Mouse (Mus musculus) layer of hippocampus, adult 9-10 months (tissue): Measurements from ENCODE around the gene Ghr.

Experiments used
- DNase-seq: peaks from one replicate; pipeline ENCODE4 v3.0.0; 2022; ENCODE audit warnings: low spot score

Ghr gene

GRCm38 (mm10) chr15:3290435-3290834 lies 292.9 kb downstream of the Ghr start:
- DNase-seq, result no peak

DNA sequence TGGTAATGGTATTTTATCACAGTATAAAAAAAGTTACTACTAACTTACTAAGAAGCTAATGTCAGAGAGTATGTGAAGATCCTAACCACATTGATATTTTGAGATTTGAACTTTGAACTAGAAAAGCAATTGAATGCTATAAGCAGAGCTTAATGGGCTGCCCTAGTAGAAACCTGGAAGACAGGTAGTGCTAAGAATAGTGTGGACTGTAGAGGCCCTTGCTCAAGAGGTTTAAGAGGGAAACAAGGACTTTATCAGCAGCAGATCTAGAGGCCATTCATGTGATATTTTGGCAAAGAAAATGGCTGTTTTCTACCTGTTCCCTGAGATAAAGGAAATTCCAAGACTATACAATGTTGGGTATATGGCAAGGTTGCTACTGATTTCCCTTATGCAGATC lies 297.3 kb downstream of the Ghr start:
- DNase-seq, result no peak

DNA sequence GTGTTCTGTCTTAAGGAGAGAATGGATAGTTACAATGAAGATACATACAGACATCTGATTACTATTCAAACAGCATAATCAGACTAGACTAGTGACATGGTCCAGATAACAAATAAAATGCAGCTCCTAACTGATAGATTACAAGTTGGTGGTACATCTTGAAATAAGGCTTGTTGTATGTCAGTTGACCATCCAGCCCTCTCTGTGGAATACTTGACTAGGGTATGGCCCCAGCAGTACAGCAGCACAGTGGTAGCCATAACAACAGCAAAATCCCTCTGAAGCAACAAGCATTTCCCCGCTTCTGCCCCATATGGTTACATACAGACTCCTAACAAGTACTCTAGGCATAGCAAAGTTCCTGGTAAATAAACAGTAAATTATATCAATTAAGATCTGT lies 301.6 kb downstream of the Ghr start:
- DNase-seq, result no peak

DNA sequence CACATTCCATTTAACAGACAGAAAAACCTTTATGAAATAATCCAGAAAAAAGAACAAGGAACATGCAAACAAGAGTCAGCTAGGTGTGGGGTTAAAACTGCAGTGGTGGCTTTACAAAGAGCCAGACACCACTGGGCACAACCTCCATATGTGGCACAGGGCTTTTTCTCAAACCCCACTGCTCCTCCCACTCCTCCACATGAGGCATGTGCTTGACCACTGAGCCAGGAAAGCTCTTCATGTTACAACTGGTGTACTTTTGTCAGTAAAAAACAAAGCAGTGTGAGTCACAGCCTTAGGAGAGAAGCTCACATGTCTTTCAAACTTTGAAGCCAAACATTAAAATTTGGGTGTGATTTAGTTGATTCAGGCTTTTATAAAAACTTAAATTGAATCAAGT lies 302.1 kb downstream of the Ghr start:
- no peak for DNase-seq

GRCm38 (mm10) chr15:3279242-3279641 lies 304.1 kb downstream of the Ghr start:
- DNase-seq, result no peak

DNA sequence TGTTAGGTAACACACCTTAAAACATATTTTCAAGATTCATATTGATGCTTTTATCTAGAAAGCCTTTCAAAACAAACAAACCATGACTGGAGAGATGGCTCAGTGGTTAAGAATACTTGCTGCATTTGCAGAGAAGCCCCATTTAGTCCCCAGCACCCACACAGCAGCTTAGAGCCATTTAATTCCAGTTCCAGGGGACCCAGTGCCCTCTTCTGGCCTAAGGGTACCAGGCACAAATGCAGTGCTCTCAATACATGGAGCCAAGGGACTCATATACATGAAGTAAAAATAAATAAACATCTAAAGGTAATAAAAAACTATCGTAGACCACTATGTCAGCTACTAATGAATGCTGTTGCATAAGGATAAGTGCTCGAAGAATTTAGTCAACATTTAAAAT lies 305.9 kb downstream of the Ghr start:
- DNase-seq, result no peak

DNA sequence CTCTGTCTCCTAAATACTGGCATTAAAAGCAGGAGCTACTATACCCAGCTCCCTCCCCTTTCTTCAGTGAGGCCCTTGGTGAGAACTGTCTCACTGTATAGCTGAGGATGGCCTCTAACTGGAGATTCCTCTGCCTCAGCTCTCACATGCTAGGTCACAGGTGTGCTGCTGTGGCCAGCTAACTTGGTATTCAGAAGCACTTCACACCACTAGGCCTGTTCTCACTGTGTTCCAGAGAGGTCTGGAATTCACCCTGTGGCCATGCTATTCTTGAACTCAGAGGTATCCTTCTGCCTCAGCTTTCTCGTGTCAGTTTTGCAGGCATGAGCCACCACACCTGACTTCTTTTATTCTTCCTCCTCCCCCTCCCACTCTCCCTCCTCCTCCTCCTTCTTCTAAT lies 310.1 kb downstream of the Ghr start:
- no peak for DNase-seq

DNA sequence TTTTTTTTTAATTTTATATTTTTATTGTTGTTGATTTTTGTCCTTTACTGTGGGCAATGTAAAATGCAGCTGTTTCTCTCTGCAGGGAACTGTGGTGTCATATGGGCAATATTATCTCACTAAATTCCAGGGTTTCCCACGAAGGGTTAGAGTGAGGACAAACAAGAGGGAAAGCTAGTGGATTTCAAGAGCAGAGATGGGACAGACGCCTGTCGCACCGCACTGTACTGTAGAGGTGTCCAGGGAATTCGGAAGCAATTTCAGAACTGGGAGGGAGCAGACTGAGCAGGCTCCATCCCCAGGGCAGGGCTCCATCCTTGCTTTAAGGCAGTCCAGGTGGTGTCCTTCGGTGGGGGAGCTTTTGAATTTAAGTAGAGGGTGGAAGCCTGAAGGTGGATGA lies 312.1 kb downstream of the Ghr start:
- DNase-seq, result no peak

DNA sequence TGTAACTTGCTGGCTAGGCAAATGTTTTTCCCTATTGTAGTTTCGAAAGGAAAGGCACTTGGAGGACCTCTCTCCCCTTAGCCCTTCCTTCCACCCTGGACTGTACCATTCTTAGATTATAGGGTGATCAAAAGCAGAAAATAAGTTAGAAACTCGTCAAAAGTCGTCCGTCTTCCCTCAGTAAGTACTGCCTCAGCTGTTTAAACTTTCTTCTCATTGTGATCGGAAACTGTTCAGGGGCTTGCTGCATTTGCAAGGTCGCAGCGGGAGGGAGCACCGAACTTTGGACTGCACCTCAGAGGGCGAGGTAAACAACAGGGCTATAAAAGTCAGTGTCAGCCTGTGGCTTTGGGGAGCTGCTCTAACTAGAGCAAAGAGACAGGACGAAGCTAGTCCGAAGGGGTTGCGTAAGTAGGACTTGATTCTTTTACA lies 312.6 kb downstream of the Ghr start:
- peak; percentile 59 for DNase-seq

- DNase-seq, result no peak
Measured at GRCm38 (mm10) chr15:3269996-3270645, 313.2 kb downstream of the Ghr start.

DNA sequence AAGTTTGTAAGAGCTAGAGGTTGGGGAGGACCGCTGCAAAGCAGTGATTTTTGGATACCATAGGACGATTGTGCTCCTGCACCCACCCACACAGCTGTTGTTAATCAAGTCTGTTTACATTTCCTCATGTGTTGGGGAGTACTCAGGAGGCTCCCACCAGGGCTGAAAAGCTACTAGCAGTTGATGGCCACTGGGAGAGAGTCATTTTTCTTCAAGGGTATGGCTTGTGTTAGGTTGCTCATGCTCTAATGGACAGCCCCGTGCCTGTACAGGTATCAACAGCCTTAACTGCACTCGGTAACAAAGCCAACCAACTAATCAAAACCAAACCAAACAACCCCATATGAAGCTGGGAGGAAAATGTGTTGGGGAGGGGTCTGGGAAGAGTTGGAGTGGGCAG lies 313.8 kb downstream of the Ghr start:
- no peak for DNase-seq

DNA sequence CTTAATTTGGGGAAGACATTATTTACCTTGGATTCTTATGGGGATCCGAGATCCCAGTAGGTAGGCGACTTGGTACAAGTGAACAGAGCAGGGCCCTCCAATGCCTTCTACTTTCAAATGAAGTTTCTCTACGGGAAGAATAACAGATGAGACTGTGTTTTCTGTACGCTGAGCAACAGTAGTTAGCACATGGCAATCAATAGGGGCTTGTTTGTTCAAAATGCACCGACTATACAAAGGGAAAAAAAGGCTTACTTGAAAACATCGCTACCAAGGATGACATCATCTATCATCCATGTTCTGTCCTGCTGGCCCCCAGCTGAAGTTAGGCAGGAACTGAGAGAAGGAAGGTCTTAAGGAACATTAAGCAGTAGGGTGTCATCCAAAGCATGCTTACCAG lies 315.0 kb downstream of the Ghr start, which contains the start of gene Selenop:
Gene Selenop, plus strand, starts transcription at position 301 of the 400 bp plus-strand sequence.
- DNase-seq, result no peak
